Mouse (Mus musculus) kidney, postnatal 0 days (tissue): ENCODE results near the gene Cetn3. TPM values are rescaled to one million over a fixed set of nuclear protein-coding genes. Genes with fewer than 3 reads are reported as not detected.
A peak's percentile ranks its signal among the peaks of the same experiment; 100 is the strongest.

Experiments
- ATAC-seq: fragments of 200-750 bp; cut with Nextera tagmentation; replicated peaks from 2 replicates; pipeline ENCODE4 v1.8.0; 2017; ENCODE audit warnings: low read depth, moderate number of reproducible peaks, moderate TSS enrichment, moderate library complexity; ENCODE audit not compliant: low FRiP score
- DNase-seq: peaks from one replicate; pipeline ENCODE4 v3.0.0-alpha.2; 2016; ENCODE audit warnings: low spot score
- H3K27ac ChIP-seq: fragments of 300-500 bp; sonication (generic); 2 replicates; pipeline ENCODE4 v1.5.1; 2014; ENCODE audit warnings: mild to moderate bottlenecking
- H3K27me3 ChIP-seq: fragments of 300-500 bp; sonication (generic); 2 replicates; pipeline ENCODE4 v1.6.1; 2014; ENCODE audit warnings: low read length, mixed read lengths; ENCODE audit not compliant: insufficient read depth
- H3K36me3 ChIP-seq: fragments of 300-500 bp; sonication (generic); 2 replicates; pipeline ENCODE4 v1.6.1; 2014; ENCODE audit warnings: low read length, mixed read lengths; ENCODE audit not compliant: insufficient read depth
- H3K4me1 ChIP-seq: fragments of 300-500 bp; sonication (generic); replicated peaks from 2 replicates; pipeline ENCODE4 v1.6.1; 2014; ENCODE audit warnings: antibody characterized with exemption, low read length, mixed read lengths; ENCODE audit not compliant: insufficient read depth
- H3K4me2 ChIP-seq: fragments of 300-500 bp; sonication (generic); 2 replicates; pipeline ENCODE4 v1.6.1; 2014; ENCODE audit warnings: mild to moderate bottlenecking, low read length, moderate library complexity, mixed read lengths
- H3K4me3 ChIP-seq: fragments of 300-500 bp; sonication (generic); replicated peaks from 2 replicates; pipeline ENCODE4 v1.5.1; 2014; ENCODE audit warnings: low read depth, low read length
- H3K9ac ChIP-seq: fragments of 300-500 bp; sonication (generic); 2 replicates; pipeline ENCODE4 v1.6.1; 2014; ENCODE audit warnings: low read depth, low read length
- H3K9me3 ChIP-seq: fragments of 300-500 bp; sonication (generic); replicated peaks from 2 replicates; pipeline ENCODE4 v1.6.1; 2016; ENCODE audit warnings: low read length, inconsistent platforms, mixed read lengths
- CTCF ChIP-seq: IDR thresholded peaks from 2 replicates; pipeline ENCODE4 v1.5.1; 2016; ENCODE audit warnings: antibody characterized with exemption, low read depth, mild to moderate bottlenecking, moderate library complexity
- WGBS: fragments of 180-500 bp; shearing (Covaris S2); extraction: QIAGEN DNeasy Blood & Tissue Kit; methylation state at CpG from one replicate; pipeline ENCODE4 v1.1.7; 2014; 5-methylcytosine and 5-hydroxymethylcytosine counted together
- polyA plus RNA-seq: library from polyadenylated mRNA; unstranded; fragments of >200 nt; fragmentation: Nextera tagmentation; extraction: Ambion mirVana; gene quantifications from 2 replicates; pipeline ENCODE4 v1.2.1, GENCODE M21; 2015

Gene Cetn3
- polyA plus RNA-seq, 1 experiment from 2014 or later, result 281 TPM

DNA sequence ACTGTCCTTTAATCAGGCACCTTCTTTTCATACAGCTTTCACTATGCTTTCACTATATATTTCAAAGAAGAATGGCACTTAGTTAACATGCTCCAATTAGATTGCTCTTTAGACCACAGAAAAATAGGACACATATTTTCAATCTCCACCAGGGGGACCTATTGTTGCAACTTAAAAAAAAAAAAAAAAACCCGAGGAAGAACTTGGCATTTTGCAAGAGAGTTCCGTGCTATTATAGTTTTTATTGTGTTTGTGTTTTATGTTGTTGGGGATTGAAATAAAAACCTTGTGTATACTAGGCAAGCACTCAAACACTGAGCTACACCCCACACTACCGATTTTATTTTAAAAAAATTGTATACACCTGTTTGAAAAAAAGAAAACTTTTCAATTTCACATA is 18.2 kb downstream of the Cetn3 start:
- DNase-seq (peak; percentile 67), ATAC-seq (no peak)
- H3K4me2 ChIP-seq, result no peak overlapping the region
- peak; percentile 59 for TF ChIP-seq CTCF
- H3K9me3 ChIP-seq, result no peaks in the 10 kb centered on the region
- H3K9ac ChIP-seq, result no peak overlapping the region
- 39% methylated on average over 3 of the region's 3 CpGs for WGBS
- H3K36me3 ChIP-seq, result no peaks in the 10 kb centered on the region
- H3K27ac ChIP-seq, result no peak overlapping the region
- H3K4me3 ChIP-seq, result no peak overlapping the region
- no peaks in the 10 kb centered on the region for H3K27me3 ChIP-seq
- no peaks in the 10 kb centered on the region for H3K4me1 ChIP-seq

DNA sequence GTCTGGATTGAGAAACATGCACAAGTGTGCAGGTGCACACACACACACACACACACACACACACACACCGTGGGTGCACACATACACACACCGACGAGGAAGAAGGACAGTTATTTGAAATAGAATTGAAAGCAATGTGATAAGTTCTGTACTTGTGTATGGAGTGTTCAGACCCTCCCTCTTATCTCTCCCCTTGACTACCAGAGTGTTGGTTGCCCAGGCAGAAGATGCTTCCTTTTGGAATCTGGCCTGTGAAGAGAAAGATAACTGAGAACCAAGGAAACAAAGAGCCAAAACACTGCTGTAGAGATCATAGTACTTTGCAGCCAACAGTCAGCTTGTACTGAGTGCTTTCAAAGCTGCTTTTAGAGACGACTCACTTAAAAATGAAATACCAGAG is 20.8 kb downstream of the Cetn3 start:
- no peak for DNase-seq
- Histone ChIP-seq H3K9ac (no peak overlapping the region), H3K4me2 (no peak overlapping the region), H3K27me3 (no peaks in the 10 kb centered on the region), H3K4me3 (no peak overlapping the region), H3K9me3 (no peaks in the 10 kb centered on the region), H3K36me3 (no peaks in the 10 kb centered on the region), H3K27ac (no peak overlapping the region), H3K4me1 (no peaks in the 10 kb centered on the region)
- TF ChIP-seq CTCF, result no peak
- ATAC-seq, result no peak
- 94% methylated on average over 4 of the region's 4 CpGs for WGBS

DNA sequence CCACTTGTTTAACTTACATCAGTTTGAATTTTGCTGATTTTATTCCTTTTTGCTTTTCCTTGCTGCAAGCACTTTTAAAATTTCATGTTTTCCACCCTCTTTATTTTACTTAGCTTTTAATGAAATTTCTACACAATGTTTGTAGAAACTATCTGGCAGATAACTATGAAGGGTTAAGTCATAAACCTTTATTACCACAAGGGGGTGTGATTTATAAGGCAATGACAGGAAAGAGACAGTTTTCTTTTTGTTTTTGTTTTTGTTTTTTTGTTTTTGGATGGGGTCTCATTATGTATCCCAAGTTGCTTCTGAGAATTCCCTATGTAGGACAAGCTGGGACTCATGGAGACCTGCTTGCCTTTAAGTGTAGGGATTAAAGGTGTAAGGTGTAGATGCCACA is 39.9 kb downstream of the Cetn3 start:
- no peak for DNase-seq
- H3K4me1 ChIP-seq, result no peaks in the 10 kb centered on the region
- H3K4me2 ChIP-seq, result no peak overlapping the region
- no peak for ATAC-seq
- H3K4me3 ChIP-seq, result no peak overlapping the region
- H3K27ac ChIP-seq, result no peak overlapping the region
- no peaks in the 10 kb centered on the region for H3K36me3 ChIP-seq
- no peak overlapping the region for H3K9ac ChIP-seq
- H3K27me3 ChIP-seq, result no peaks in the 10 kb centered on the region
- TF ChIP-seq CTCF, result no peak
- H3K9me3 ChIP-seq, result no peaks in the 10 kb centered on the region

DNA sequence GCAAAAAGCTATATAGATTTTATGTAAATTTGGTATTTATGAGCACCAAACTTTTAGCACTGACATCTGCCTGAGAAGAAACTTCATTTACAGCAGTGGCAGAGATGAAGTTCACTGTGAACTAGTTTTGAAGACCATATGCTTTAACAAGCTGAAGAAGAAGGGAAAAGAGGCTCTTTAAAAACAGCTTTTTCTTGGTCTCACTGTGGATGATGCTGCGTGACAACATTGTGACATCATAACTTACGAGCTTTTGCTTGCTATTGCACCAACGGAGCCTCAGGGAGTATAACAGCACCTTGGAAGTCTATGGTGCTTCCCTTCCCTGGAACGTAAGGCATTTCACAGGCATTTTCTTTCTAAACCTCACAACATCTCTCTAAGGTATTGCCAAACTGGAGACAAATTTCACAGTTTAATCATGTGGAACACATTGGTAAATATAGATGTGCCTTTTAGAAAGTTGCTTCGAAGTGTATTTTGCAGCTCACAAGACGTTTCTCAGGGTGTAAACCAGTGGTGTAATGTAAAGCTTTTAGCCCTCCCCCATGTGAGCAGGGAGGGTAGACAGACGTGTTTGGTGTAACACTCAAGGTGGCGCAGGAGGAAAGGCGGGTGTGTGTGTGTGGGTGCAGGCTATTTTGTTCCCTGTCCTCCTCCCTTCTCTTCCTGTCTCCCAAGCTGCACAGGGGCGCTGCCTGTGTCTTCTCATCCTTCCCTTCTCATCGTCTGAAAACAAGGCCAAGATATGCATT is 41.9 kb downstream of the Cetn3 start:
- Histone ChIP-seq H3K9me3 (no peaks in the 10 kb centered on the region), H3K27me3 (no peaks in the 10 kb centered on the region), H3K4me2 (no peak overlapping the region), H3K4me1 (no peaks in the 10 kb centered on the region), H3K9ac (no peak overlapping the region), H3K4me3 (no peak overlapping the region), H3K36me3 (no peaks in the 10 kb centered on the region), H3K27ac (no peak overlapping the region)
- ATAC-seq, result no peak
- no peak for DNase-seq
- no peak for TF ChIP-seq CTCF
- 47% methylated on average over 11 of the region's 11 CpGs for WGBS

DNA sequence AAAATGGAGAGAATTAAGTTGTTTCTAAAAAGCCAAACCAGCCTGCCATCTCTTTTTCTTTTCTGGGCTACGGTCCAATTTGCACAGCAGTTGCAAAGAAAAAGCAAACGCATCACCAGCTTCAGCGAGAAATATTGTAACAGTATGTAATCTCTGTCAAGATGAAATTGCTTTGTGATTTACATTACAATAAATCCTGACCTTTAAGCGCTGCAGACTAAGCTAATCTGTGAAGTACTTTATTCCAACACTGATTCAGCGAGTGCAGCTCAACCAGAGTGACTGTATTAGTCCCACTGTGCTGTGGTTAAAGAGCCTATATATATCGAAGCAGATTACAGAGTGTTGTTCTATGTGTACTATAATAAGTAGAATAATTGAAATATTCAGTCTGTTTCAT is 45.6 kb downstream of the Cetn3 start:
- Histone ChIP-seq H3K27ac (no peak overlapping the region), H3K36me3 (no peaks in the 10 kb centered on the region), H3K27me3 (no peaks in the 10 kb centered on the region), H3K4me2 (no peak overlapping the region), H3K9ac (no peak overlapping the region), H3K9me3 (no peaks in the 10 kb centered on the region), H3K4me1 (no peaks in the 10 kb centered on the region), H3K4me3 (no peak overlapping the region)
- DNase-seq (no peak), ATAC-seq (no peak)
- TF ChIP-seq CTCF, result no peak
- 62% methylated on average over 6 of the region's 6 CpGs for WGBS

DNA sequence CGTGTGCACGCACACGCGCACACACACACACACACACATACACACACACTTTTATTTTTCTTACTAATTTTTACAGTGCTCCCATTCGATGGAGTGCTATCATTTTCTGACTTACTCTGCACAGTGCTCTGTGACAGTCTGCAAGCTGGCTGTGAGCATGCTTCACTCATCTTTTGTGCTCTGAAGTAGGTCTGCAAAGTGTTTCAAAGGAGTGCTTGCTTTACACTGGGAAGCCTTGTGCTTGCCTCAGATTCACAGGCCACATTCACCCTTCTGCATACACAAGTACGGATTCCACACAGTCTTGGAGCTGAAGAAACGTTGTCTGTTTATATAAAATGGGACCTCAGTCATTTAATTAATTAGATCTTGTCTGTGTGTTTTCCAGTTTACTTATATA is 49.0 kb downstream of the Cetn3 start:
- WGBS, result 88% methylated on average over 7 of the region's 7 CpGs
- Histone ChIP-seq H3K4me2 (no peak overlapping the region), H3K36me3 (no peaks in the 10 kb centered on the region), H3K4me1 (no peaks in the 10 kb centered on the region), H3K27ac (no peak overlapping the region), H3K9me3 (no peaks in the 10 kb centered on the region), H3K9ac (no peak overlapping the region), H3K27me3 (no peaks in the 10 kb centered on the region), H3K4me3 (no peak overlapping the region)
- no peak for TF ChIP-seq CTCF
- DNase-seq (no peak), ATAC-seq (no peak)
